10 mouse cellular contexts compared by ENCODE assay signal in genomic region chr12:107131841-107132240, GRCm38 (mm10).
"Had no signal": no experiment of that assay in that cellular context is flagged by ENCODE, and none has a peak within 500 bp of the region (broad histone marks: within the 10 kb centered on the region; RNA-seq: fewer than 3 reads in every experiment).

No protein-coding gene starts in this region.

- ATAC-seq: midbrain, embryonic 13.5 days had no signal

- H3K4me2 ChIP-seq: limb, embryonic 13.5 days; midbrain, embryonic 13.5 days; neural tube, embryonic 15.5 days had no signal

- H3K4me1 ChIP-seq: limb, embryonic 13.5 days had no signal

- H3K9me3 ChIP-seq: limb, embryonic 13.5 days; midbrain, embryonic 13.5 days; neural tube, embryonic 15.5 days had no signal

- H3K4me3 ChIP-seq: limb, embryonic 13.5 days; midbrain, embryonic 13.5 days; myocyte; neural tube, embryonic 15.5 days had no signal

- H3K27ac ChIP-seq: limb, embryonic 13.5 days; liver, embryonic 14.5 days; midbrain, embryonic 13.5 days; neural tube, embryonic 15.5 days had no signal

- H3K9ac ChIP-seq: limb, embryonic 13.5 days; liver, embryonic 14.5 days; midbrain, embryonic 13.5 days; neural tube, embryonic 15.5 days had no signal

- H3K27me3 ChIP-seq: limb, embryonic 13.5 days; midbrain, embryonic 13.5 days; neural tube, embryonic 15.5 days had no signal

- H3K36me3 ChIP-seq: limb, embryonic 13.5 days; midbrain, embryonic 13.5 days; neural tube, embryonic 15.5 days had no signal

- DNase-seq: kidney, postnatal 14 days; left cerebral cortex, postnatal 4 days; lung, adult 18-20 months; right cerebral cortex, adult 18-20 months; right cerebral cortex, postnatal 25 days had no signal
